Mouse (Mus musculus): ENCODE measurements around the gene Lrrc26.

DNA sequence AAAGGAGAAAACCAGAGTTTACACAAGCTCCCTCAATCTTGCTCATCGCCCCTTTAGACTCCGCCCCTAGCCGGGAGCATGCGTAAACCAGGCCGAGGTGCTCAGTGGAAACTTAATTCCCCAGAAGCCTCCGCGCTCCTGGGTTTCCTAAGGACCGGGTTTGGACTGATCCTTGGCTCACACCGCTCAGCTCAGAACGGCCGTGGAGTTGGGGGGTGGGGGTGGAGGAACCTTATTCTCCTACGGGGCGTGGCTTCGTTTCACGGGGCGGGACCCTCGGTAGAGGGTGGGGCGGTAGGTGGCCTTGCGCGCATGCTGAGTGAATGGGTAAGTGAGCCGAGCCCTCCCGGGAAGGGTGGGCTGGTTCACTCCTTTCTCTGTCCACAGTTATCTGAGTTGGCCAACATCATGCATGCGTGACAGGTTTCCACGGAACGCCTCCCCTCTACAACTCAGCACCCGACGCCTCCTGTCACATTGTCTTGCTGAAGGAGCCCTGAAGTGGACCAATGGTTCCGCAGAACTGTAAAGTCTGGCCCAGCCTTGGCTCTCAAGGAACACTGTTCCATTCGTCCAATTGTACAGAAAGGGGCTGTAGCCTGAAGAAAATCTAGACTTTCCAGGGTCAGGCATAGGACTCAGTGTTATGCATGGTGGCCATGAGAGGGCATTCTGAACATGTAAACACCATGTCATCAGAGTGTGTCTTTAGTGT is 48.8 kb upstream of the Lrrc26 start:
- no peak for TF ChIP-seq TAL1 (IDR thresholded peaks at IDR 0.05; ENCODE audit: low read length)
- TF ChIP-seq GATA1 (IDR thresholded peaks at IDR 0.05; ENCODE audit: low read length) = no peak
